Mouse (Mus musculus): ENCODE data around the gene 1700001C02Rik.

Gene 1700001C02Rik

GRCm38 (mm10) chr5:30465861-30466260, at the start of gene 1700001C02Rik:
TSS of gene 1700001C02Rik (plus strand) at chr5:30466047.
- no peak for DNase-seq (ENCODE audit: low spot score)

- DNase-seq (ENCODE audit: low spot score), result no peak
Observed at GRCm38 (mm10) chr5:30416665-30417064, 49.2 kb upstream of the 1700001C02Rik start.

- DNase-seq (ENCODE audit: low spot score), result no peak
Observed at GRCm38 (mm10) chr5:30423121-30423520, 42.7 kb upstream of the 1700001C02Rik start.

- DNase-seq (ENCODE audit: low spot score), result peak; percentile 57
Observed at GRCm38 (mm10) chr5:30423572-30424244, 42.1 kb upstream of the 1700001C02Rik start.

GRCm38 (mm10) chr5:30427406-30427805, 38.4 kb upstream of the 1700001C02Rik start:
- no peak for DNase-seq (ENCODE audit: low spot score)

- no peak for DNase-seq (ENCODE audit: low spot score)
Observed at GRCm38 (mm10) chr5:30438931-30439330, 26.9 kb upstream of the 1700001C02Rik start.

- DNase-seq (ENCODE audit: low spot score), result no peak
Observed at GRCm38 (mm10) chr5:30440308-30440906, 25.4 kb upstream of the 1700001C02Rik start.

GRCm38 (mm10) chr5:30442196-30442595, 23.7 kb upstream of the 1700001C02Rik start:
- no peak for DNase-seq (ENCODE audit: low spot score)

GRCm38 (mm10) chr5:30444327-30444895, 21.4 kb upstream of the 1700001C02Rik start:
- DNase-seq (ENCODE audit: low spot score), result no peak

- no peak for DNase-seq (ENCODE audit: low spot score)
Observed at GRCm38 (mm10) chr5:30456056-30456455, 9.8 kb upstream of the 1700001C02Rik start.

GRCm38 (mm10) chr5:30460155-30460554, 5.7 kb upstream of the 1700001C02Rik start:
- DNase-seq (ENCODE audit: low spot score), result no peak

- DNase-seq (ENCODE audit: low spot score), result no peak
Observed at GRCm38 (mm10) chr5:30461821-30462220, 4.0 kb upstream of the 1700001C02Rik start, which contains the start of gene Otof. TSS of gene Otof (minus strand) at chr5:30461932.

- no peak for DNase-seq (ENCODE audit: low spot score)
Observed at GRCm38 (mm10) chr5:30466315-30466714, 468 bp downstream of the 1700001C02Rik start.

GRCm38 (mm10) chr5:30470454-30470853, 4.6 kb downstream of the 1700001C02Rik start:
- no peak for DNase-seq (ENCODE audit: low spot score)

- DNase-seq (ENCODE audit: low spot score), result no peak
Observed at GRCm38 (mm10) chr5:30472148-30472547, 6.3 kb downstream of the 1700001C02Rik start.

GRCm38 (mm10) chr5:30476534-30476933, 10.7 kb downstream of the 1700001C02Rik start:
- DNase-seq (ENCODE audit: low spot score), result no peak

- peak; percentile 74 for DNase-seq (ENCODE audit: low spot score)
Observed at GRCm38 (mm10) chr5:30482319-30482718, 16.5 kb downstream of the 1700001C02Rik start.

GRCm38 (mm10) chr5:30483533-30483932, 17.7 kb downstream of the 1700001C02Rik start:
- no peak for DNase-seq (ENCODE audit: low spot score)

GRCm38 (mm10) chr5:30484591-30484990, 18.7 kb downstream of the 1700001C02Rik start:
- no peak for DNase-seq (ENCODE audit: low spot score)

GRCm38 (mm10) chr5:30485136-30485535, 19.3 kb downstream of the 1700001C02Rik start:
- DNase-seq (ENCODE audit: low spot score), result no peak

- DNase-seq (ENCODE audit: low spot score), result no peak
Observed at GRCm38 (mm10) chr5:30490215-30490614, 24.4 kb downstream of the 1700001C02Rik start.

GRCm38 (mm10) chr5:30490845-30491244, 25.0 kb downstream of the 1700001C02Rik start:
- DNase-seq (ENCODE audit: low spot score), result no peak

GRCm38 (mm10) chr5:30493723-30494122, 27.9 kb downstream of the 1700001C02Rik start:
- no peak for DNase-seq (ENCODE audit: low spot score)
